Mouse (Mus musculus): ENCODE results near the gene Tmem116. TPM values are rescaled to one million over a fixed set of nuclear protein-coding genes. Genes with fewer than 3 reads are reported as not detected.

Gene Tmem116
- polyA plus RNA-seq, 1 experiment from 2014 or later, result 5.0 TPM

DNA sequence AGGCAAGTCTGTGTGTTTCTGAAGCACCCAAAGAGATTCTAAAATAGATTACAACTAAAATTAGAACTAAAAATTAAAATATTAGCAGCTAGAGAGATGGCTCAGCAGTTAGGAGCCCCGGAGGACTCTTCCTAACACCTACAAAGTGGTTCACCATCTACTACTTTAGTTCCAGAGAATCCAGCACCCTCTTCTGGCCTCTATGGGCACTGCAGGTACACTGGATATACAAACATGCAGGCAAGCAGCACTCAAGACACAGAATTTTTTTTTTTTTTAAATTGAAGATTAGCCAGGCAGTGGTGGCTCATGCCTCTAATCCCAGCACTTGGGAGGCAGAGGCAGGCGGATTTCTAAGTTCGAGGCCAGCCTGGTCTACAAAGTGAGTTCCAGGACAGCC, 8.1 kb upstream of the Tmem116 start:
- WGBS, result 89% methylated on average over 3 of the region's 3 CpGs
- H3K4me3 ChIP-seq (ENCODE audit: low read length), result no peak overlapping the region
- no peak for ATAC-seq (ENCODE audit: low FRiP score, low TSS enrichment)
- peaks cover 85% of the 10 kb centered on the region for H3K36me3 ChIP-seq (ENCODE audit: control insufficient read depth, insufficient read depth, low read length)
- no peak overlapping the region for H3K9ac ChIP-seq (ENCODE audit: low read depth, low read length)
- no peaks in the 10 kb centered on the region for H3K4me1 ChIP-seq (ENCODE audit: control insufficient read depth, insufficient read depth, low read length)
- H3K27ac ChIP-seq (ENCODE audit: low read depth, low read length), result no peak overlapping the region
- no peaks in the 10 kb centered on the region for H3K9me3 ChIP-seq (ENCODE audit: control insufficient read depth, low read length)
- H3K27me3 ChIP-seq (ENCODE audit: control insufficient read depth, insufficient read depth, low read length), result no peaks in the 10 kb centered on the region
- no peak overlapping the region for H3K4me2 ChIP-seq (replicated peaks; ENCODE audit: low read depth, low read length)

DNA sequence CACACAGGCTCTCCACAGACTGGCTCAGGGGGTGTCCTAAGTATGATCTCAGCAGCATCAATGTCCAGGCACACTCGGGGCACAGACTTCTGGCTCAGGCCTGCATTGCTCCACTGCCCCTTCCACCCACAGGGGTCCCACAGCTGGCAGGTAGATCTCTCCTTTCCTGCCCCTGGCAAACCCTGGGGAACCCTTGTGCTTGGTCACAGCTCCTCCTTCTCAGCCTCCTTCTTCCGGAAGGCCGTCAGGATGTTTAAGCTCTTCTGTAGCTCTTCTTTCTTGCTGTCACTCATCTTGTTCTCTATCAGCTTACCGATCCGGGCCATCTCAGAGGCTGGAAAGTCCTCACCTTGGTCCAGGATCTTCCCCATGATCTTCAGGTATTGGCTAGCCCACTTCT, 6.8 kb upstream of the Tmem116 start:
- H3K27ac ChIP-seq (ENCODE audit: low read depth, low read length), result no peak overlapping the region
- no peak overlapping the region for H3K9ac ChIP-seq (ENCODE audit: low read depth, low read length)
- H3K27me3 ChIP-seq (ENCODE audit: control insufficient read depth, insufficient read depth, low read length), result no peaks in the 10 kb centered on the region
- no peaks in the 10 kb centered on the region for H3K4me1 ChIP-seq (ENCODE audit: control insufficient read depth, insufficient read depth, low read length)
- ATAC-seq (ENCODE audit: low FRiP score, low TSS enrichment), result no peak
- H3K9me3 ChIP-seq (ENCODE audit: control insufficient read depth, low read length), result no peaks in the 10 kb centered on the region
- H3K4me2 ChIP-seq (replicated peaks; ENCODE audit: low read depth, low read length), result no peak overlapping the region
- WGBS, result 93% methylated on average over 5 of the region's 5 CpGs
- H3K4me3 ChIP-seq (ENCODE audit: low read length), result no peak overlapping the region
- peaks cover 82% of the 10 kb centered on the region for H3K36me3 ChIP-seq (ENCODE audit: control insufficient read depth, insufficient read depth, low read length)

DNA sequence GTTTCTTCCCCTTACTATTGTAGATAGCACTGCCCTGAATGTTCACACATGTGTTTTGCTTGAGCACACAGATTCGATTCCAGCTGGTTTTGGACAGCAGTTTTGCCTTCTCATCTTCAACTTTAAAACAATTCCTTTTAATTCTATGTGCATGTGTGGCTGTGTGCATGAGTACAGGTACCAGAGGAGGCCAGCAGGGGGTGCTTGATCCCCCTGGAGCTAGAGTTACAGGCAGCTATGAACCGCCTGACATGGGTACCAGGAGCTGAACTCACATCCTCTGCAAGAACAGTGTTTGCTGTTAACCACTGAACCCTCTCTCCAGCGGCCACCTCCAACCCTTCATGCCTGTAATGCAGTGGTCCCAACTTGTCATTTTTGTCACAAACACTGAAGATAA, 3.2 kb upstream of the Tmem116 start:
- ATAC-seq (ENCODE audit: low FRiP score, low TSS enrichment), result no peak
- WGBS, result 97% methylated on average over 3 of the region's 3 CpGs
- peaks cover 62% of the 10 kb centered on the region for H3K36me3 ChIP-seq (ENCODE audit: control insufficient read depth, insufficient read depth, low read length)
- no peak overlapping the region for H3K27ac ChIP-seq (ENCODE audit: low read depth, low read length)
- H3K9ac ChIP-seq (ENCODE audit: low read depth, low read length), result no peak overlapping the region
- H3K9me3 ChIP-seq (ENCODE audit: control insufficient read depth, low read length), result no peaks in the 10 kb centered on the region
- no peak overlapping the region for H3K4me2 ChIP-seq (replicated peaks; ENCODE audit: low read depth, low read length)
- H3K27me3 ChIP-seq (ENCODE audit: control insufficient read depth, insufficient read depth, low read length), result no peaks in the 10 kb centered on the region
- no peak overlapping the region for H3K4me3 ChIP-seq (ENCODE audit: low read length)
- H3K4me1 ChIP-seq (ENCODE audit: control insufficient read depth, insufficient read depth, low read length), result peaks cover 16% of the 10 kb centered on the region

DNA sequence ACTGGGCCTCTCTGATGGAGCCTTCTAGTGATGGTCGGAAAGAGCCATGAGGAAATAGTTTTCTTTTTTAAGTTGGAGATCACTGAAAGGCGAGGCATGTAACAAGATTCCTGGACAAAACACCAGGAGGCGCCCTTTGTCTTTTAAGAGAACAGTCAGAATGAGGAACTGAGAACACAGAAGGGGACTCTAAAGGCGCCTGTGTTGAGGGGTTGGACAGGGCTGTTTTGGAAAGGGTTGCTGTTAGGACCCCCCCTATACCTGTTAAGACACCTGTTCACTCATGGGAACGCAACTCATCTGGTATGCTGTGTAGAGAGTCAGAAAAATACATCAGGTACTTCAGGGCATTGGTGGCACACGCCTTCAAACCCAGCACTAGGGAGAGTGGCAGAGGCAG, 1.7 kb upstream of the Tmem116 start:
- H3K27ac ChIP-seq (ENCODE audit: low read depth, low read length), result no peak overlapping the region
- 72% methylated on average over 6 of the region's 6 CpGs for WGBS
- peaks cover 24% of the 10 kb centered on the region for H3K4me1 ChIP-seq (ENCODE audit: control insufficient read depth, insufficient read depth, low read length)
- H3K36me3 ChIP-seq (ENCODE audit: control insufficient read depth, insufficient read depth, low read length), result peaks cover 48% of the 10 kb centered on the region
- no peak overlapping the region for H3K4me2 ChIP-seq (replicated peaks; ENCODE audit: low read depth, low read length)
- H3K4me3 ChIP-seq (ENCODE audit: low read length), result no peak overlapping the region
- ATAC-seq (ENCODE audit: low FRiP score, low TSS enrichment), result no peak
- H3K27me3 ChIP-seq (ENCODE audit: control insufficient read depth, insufficient read depth, low read length), result no peaks in the 10 kb centered on the region
- H3K9ac ChIP-seq (ENCODE audit: low read depth, low read length), result no peak overlapping the region
- no peaks in the 10 kb centered on the region for H3K9me3 ChIP-seq (ENCODE audit: control insufficient read depth, low read length)

DNA sequence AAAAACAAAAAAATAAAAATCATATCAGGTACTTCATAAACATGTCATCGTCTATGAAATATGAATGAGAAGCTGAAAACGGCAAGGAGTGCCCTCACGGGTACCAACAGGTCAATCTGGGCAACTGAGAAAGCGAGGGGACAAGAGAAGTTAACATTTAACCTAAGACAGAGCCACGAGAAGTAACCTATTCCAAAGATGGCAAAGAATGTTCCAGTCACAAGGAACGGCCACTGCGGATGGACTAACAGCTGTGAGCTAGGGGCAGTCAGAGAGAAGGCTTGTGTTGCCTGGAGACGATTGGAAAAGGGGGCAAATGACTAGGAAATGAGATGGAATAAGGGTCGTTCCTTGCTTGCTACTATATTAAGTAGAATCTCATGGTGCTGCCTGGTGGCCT, 1.2 kb upstream of the Tmem116 start:
- no peak overlapping the region for H3K27ac ChIP-seq (ENCODE audit: low read depth, low read length)
- H3K9me3 ChIP-seq (ENCODE audit: control insufficient read depth, low read length), result no peaks in the 10 kb centered on the region
- H3K4me1 ChIP-seq (ENCODE audit: control insufficient read depth, insufficient read depth, low read length), result peaks cover 24% of the 10 kb centered on the region
- no peak overlapping the region for H3K4me3 ChIP-seq (ENCODE audit: low read length)
- no peak overlapping the region for H3K9ac ChIP-seq (ENCODE audit: low read depth, low read length)
- WGBS, result 77% methylated on average over 9 of the region's 9 CpGs
- H3K4me2 ChIP-seq (replicated peaks; ENCODE audit: low read depth, low read length), result no peak overlapping the region
- no peaks in the 10 kb centered on the region for H3K27me3 ChIP-seq (ENCODE audit: control insufficient read depth, insufficient read depth, low read length)
- H3K36me3 ChIP-seq (ENCODE audit: control insufficient read depth, insufficient read depth, low read length), result peaks cover 43% of the 10 kb centered on the region
- no peak for ATAC-seq (ENCODE audit: low FRiP score, low TSS enrichment)

DNA sequence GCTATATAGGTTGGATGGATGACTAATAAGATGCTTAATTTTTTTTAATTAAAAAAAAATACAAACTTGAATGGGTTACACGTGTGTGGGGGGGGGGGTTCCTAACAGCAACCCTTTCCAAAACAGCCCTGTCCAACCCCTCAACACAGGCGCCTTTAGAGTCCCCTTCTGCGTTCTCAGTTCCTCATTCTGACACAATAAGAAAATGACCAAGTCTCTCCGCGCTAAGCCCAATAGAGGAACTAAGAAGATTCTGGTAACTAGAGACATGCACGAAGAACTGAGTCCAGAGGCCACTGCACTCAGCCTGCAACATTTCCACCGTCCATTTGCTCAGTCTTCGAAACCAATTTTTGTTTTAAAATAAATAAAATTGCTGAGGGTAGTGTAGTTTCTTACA, 490 bp upstream of the Tmem116 start:
- Histone ChIP-seq H3K4me3 (ENCODE audit: low read length) (peak overlapping the region; percentile 89), H3K27ac (ENCODE audit: low read depth, low read length) (peak overlapping the region; percentile 88; the same call in 1 of the 2 replicates), H3K36me3 (ENCODE audit: control insufficient read depth, insufficient read depth, low read length) (peaks cover 35% of the 10 kb centered on the region), H3K4me1 (ENCODE audit: control insufficient read depth, insufficient read depth, low read length) (peaks cover 24% of the 10 kb centered on the region), H3K4me2 (replicated peaks; ENCODE audit: low read depth, low read length) (peak overlapping the region; percentile 85), H3K27me3 (ENCODE audit: control insufficient read depth, insufficient read depth, low read length) (no peaks in the 10 kb centered on the region), H3K9me3 (ENCODE audit: control insufficient read depth, low read length) (no peaks in the 10 kb centered on the region), H3K9ac (ENCODE audit: low read depth, low read length) (peak overlapping the region; percentile 95)
- 28% methylated on average over 8 of the region's 8 CpGs for WGBS
- no peak for ATAC-seq (ENCODE audit: low FRiP score, low TSS enrichment)

DNA sequence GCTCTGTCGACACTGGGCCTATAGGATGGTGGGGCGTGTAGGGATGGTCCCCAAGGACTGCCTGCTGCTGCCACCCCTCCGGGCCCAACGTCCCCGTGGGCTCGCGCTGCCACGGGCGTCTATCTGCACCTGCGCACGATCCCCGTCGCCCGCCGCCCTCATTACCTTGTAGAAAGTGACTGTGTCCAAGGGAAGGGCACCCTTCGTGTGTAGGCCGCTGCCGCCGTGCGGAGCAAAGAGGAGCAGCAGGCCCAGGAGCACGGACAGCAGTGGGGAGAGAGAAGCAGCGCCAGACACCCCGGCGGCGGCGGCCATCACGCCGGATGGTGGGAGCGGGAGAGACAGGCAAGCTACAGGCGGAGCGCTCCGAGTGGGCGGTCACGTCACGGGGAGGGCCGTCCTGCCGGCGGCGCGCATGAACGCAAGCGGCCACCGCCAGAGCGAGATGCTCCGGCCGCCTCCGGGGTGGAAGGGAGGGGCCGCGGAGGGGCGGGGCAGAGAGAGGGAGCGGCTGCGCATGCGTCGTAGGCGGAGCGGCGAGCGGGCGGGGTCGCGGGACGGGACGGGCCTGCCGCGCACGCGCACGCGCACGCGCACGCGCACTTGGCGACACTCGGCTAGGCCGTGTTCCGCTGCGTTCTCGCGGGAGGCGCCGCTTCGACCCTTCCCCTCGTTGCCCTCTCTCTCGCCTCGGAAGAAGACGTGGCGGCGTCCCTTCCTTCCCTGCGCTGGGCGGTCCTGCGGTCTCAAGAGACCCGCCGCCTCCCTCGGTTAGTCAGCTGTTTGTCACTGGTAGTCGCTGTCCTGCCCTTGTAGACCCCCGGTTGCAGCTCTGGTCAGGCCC, 555 bp downstream of the Tmem116 start, which contains the start of gene Erp29:
Erp29 (minus strand) TSS at position 481 of the 844 bp plus-strand sequence.
- peak within 1 kb of the TSS; percentile 91 for H3K27ac ChIP-seq (ENCODE audit: low read depth, low read length)
- under 1% methylated on average over 66 of the region's 97 CpGs for WGBS
- peak; percentile 93 for ATAC-seq (ENCODE audit: low FRiP score, low TSS enrichment)

DNA sequence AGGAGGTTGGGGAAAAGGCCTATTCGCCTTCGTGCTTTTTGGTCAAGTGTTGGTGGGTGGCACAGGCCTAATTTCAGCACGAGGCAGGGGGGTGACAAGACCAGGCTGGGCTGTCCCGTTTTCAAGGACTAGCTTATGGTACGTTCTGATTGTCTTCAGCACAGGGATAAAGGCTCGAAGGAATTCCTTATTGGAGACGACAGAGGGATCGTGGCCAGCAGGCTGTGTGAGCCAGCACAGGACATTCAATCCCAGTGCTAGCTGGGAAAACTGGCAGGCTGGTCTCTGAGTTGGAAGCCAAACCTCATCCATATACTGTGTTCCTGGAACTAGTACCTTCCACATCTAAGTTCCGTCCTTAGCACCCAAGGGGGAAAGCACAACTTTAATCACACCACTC, 1.2 kb downstream of the Tmem116 start:
- Histone ChIP-seq H3K4me1 (ENCODE audit: control insufficient read depth, insufficient read depth, low read length) (peaks cover 24% of the 10 kb centered on the region), H3K4me3 (ENCODE audit: low read length) (peak overlapping the region; percentile 89), H3K4me2 (replicated peaks; ENCODE audit: low read depth, low read length) (peak overlapping the region; percentile 62), H3K9me3 (ENCODE audit: control insufficient read depth, low read length) (no peaks in the 10 kb centered on the region), H3K27me3 (ENCODE audit: control insufficient read depth, insufficient read depth, low read length) (no peaks in the 10 kb centered on the region), H3K9ac (ENCODE audit: low read depth, low read length) (peak overlapping the region; percentile 95), H3K36me3 (ENCODE audit: control insufficient read depth, insufficient read depth, low read length) (peaks cover 18% of the 10 kb centered on the region), H3K27ac (ENCODE audit: low read depth, low read length) (peak overlapping the region; percentile 91)
- WGBS, result 7% methylated on average over 9 of the region's 9 CpGs
- ATAC-seq (ENCODE audit: low FRiP score, low TSS enrichment), result peak; percentile 16

More for the DNA sequence above, 555 bp downstream of the Tmem116 start, which contains the start of gene Erp29:
- Histone ChIP-seq H3K27me3 (ENCODE audit: control insufficient read depth, insufficient read depth, low read length) (no peaks in the 10 kb centered on the region), H3K4me3 (ENCODE audit: low read length) (peak within 1 kb of the TSS; percentile 89), H3K9ac (ENCODE audit: low read depth, low read length) (peak within 1 kb of the TSS; percentile 95), H3K4me2 (replicated peaks; ENCODE audit: low read depth, low read length) (peak within 1 kb of the TSS; percentile 85), H3K9me3 (ENCODE audit: control insufficient read depth, low read length) (no peaks in the 10 kb centered on the region), H3K4me1 (ENCODE audit: control insufficient read depth, insufficient read depth, low read length) (peaks cover 24% of the 10 kb centered on the region), H3K36me3 (ENCODE audit: control insufficient read depth, insufficient read depth, low read length) (peaks cover 25% of the 10 kb centered on the region)

DNA sequence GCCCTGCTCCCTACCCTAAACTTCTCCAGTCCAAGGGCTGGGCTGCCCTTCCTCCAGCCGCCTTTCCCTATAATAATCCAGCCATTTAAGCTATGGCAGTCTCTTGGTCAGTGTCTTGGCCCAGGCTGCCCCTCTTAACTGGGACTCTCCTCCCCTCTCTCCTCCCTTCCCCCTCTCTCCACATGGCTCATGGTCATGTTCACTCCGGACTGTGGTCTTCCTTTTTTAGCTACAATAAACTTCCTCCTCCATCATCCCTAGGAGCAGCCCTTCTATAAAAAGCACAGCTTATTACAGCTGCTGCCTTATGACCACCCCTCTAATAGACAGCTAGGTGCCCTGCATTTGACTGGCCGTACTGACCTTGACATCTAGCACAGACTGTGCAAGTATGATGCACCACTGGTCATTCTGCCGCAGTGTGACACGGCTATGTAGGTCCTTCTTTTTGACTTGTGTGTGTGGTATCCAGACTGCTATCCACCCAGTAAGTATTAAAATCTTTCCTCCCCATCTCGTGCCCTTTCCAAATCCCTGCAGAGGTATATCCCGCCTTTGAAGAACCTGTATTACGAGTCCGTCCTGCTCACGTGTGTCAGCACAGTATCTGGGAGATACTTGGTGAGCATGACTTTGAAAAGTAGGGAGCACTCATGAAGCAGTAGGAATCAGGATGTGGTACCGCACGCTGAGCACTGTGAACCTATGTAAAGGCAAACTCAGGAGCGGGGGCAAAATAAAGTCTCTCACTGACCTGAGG, 2.2 kb downstream of the Tmem116 start:
- Histone ChIP-seq H3K4me1 (ENCODE audit: control insufficient read depth, insufficient read depth, low read length) (peaks cover 24% of the 10 kb centered on the region), H3K4me3 (ENCODE audit: low read length) (no peak overlapping the region), H3K36me3 (ENCODE audit: control insufficient read depth, insufficient read depth, low read length) (peaks cover 10% of the 10 kb centered on the region), H3K4me2 (replicated peaks; ENCODE audit: low read depth, low read length) (no peak overlapping the region), H3K27me3 (ENCODE audit: control insufficient read depth, insufficient read depth, low read length) (no peaks in the 10 kb centered on the region), H3K27ac (ENCODE audit: low read depth, low read length) (peak overlapping the region; percentile 26; the same call in 1 of the 2 replicates), H3K9ac (ENCODE audit: low read depth, low read length) (no peak overlapping the region; the same call in 1 of the 2 replicates), H3K9me3 (ENCODE audit: control insufficient read depth, low read length) (no peaks in the 10 kb centered on the region)
- no peak for ATAC-seq (ENCODE audit: low FRiP score, low TSS enrichment)
- WGBS, result 84% methylated on average over 13 of the region's 13 CpGs

Data from kidney, embryonic 14.5 days (tissue).